Comparison of ENCODE assay signal across 21 mouse cellular contexts in genomic region chr4:81283081-81283480, GRCm38 (mm10).
A peak's percentile ranks its signal among the peaks of the same experiment; 100 is the strongest.
DNase-seq lines count a peak whose midpoint lies in the region; ATAC-seq and TF ChIP-seq lines count a peak whose summit lies in the region.
"Had no signal": no experiment of that assay in that cellular context is flagged by ENCODE, and none has a peak within 500 bp of the region (broad histone marks: within the 10 kb centered on the region; RNA-seq: fewer than 3 reads in every experiment).

No protein-coding gene starts in this region.

- no peak overlapping the region for H3K9ac ChIP-seq in midbrain, embryonic 14.5 days (replicated peaks; ENCODE audit: low read length)
- H3K9ac ChIP-seq in midbrain, embryonic 11.5 days (ENCODE audit: low read length), result no peak overlapping the region
- H3K9ac ChIP-seq: embryonic facial prominence, embryonic 13.5 days; embryonic facial prominence, embryonic 15.5 days; forebrain, embryonic 13.5 days; forebrain, embryonic 15.5 days; forebrain, postnatal 0 days had no signal

- no peak for DNase-seq in layer of hippocampus, adult 2 months (ENCODE audit: low spot score in 2 of 2)
- no peak for DNase-seq in layer of hippocampus, adult 9-11 months
- DNase-seq in midbrain, embryonic 14.5 days, result peak; percentile 14
- no peak for DNase-seq in midbrain, embryonic 11.5 days (ENCODE audit: low spot score, missing footprints)
- no peak for DNase-seq in MN1 (ENCODE audit: low spot score)
- DNase-seq: adrenal gland, postnatal 25 days; B cell, adult 2 months; cerebellum, adult 11 months; cerebellum, adult 18-20 months; cerebellum, adult 8-10 months; cerebellum, postnatal 36 days; embryo, embryonic 11 days; forebrain, postnatal 0 days had no signal

- no peaks in the 10 kb centered on the region for H3K9me3 ChIP-seq in midbrain, embryonic 14.5 days (ENCODE audit: control insufficient read depth, low read length)
- no peaks in the 10 kb centered on the region for H3K9me3 ChIP-seq in midbrain, embryonic 11.5 days (ENCODE audit: control insufficient read depth, low read length)
- H3K9me3 ChIP-seq: embryonic facial prominence, embryonic 13.5 days; embryonic facial prominence, embryonic 15.5 days; forebrain, embryonic 13.5 days; forebrain, embryonic 15.5 days had no signal

- ATAC-seq in midbrain, embryonic 14.5 days (ENCODE audit: low FRiP score, low TSS enrichment), result no peak
- no peak for ATAC-seq in midbrain, embryonic 11.5 days (ENCODE audit: low FRiP score)
- ATAC-seq: CD4-positive, CD25-positive, alpha-beta regulatory T cell, adult 4 months; forebrain, embryonic 13.5 days; forebrain, embryonic 15.5 days; forebrain, postnatal 0 days had no signal

- no peak overlapping the region for H3K4me3 ChIP-seq in layer of hippocampus, adult 2 months
- no peak overlapping the region for H3K4me3 ChIP-seq in midbrain, embryonic 14.5 days (replicated peaks; ENCODE audit: low read depth, low read length)
- H3K4me3 ChIP-seq in midbrain, embryonic 11.5 days (ENCODE audit: low read depth, low read length), result no peak overlapping the region
- H3K4me3 ChIP-seq: embryonic facial prominence, embryonic 13.5 days; embryonic facial prominence, embryonic 15.5 days; erythroblast, embryonic 14.5 days; forebrain, embryonic 13.5 days; forebrain, embryonic 15.5 days had no signal

- no peak for TF ChIP-seq CTCF in layer of hippocampus, adult 2 months (conservative IDR thresholded peaks at IDR 0.05)

- WGBS in midbrain, embryonic 14.5 days, result 83% methylated on average over 6 of the region's 6 CpGs
- WGBS in midbrain, embryonic 11.5 days, result 95% methylated on average over 6 of the region's 6 CpGs

- no peaks in the 10 kb centered on the region for H3K4me1 ChIP-seq in midbrain, embryonic 14.5 days (ENCODE audit: control insufficient read depth, insufficient read depth, low read length)
- peaks cover 5% of the 10 kb centered on the region; the same call in 1 of the 2 replicates for H3K4me1 ChIP-seq in midbrain, embryonic 11.5 days (ENCODE audit: control insufficient read depth, insufficient read depth, low read length)
- H3K4me1 ChIP-seq: embryonic facial prominence, embryonic 13.5 days; embryonic facial prominence, embryonic 15.5 days had no signal

- peak overlapping the region; percentile 40; the same call in 1 of the 2 replicates for H3K27ac ChIP-seq in layer of hippocampus, adult 2 months
- no peak overlapping the region for H3K27ac ChIP-seq in midbrain, embryonic 14.5 days (replicated peaks; ENCODE audit: low read depth, low read length)
- no peak overlapping the region for H3K27ac ChIP-seq in midbrain, embryonic 11.5 days (ENCODE audit: low read depth, low read length)
- H3K27ac ChIP-seq: embryonic facial prominence, embryonic 13.5 days; embryonic facial prominence, embryonic 15.5 days; forebrain, embryonic 13.5 days; forebrain, embryonic 15.5 days had no signal

- peaks cover 23% of the 10 kb centered on the region; the same call in 1 of the 2 replicates for H3K36me3 ChIP-seq in midbrain, embryonic 14.5 days (ENCODE audit: control insufficient read depth, insufficient read depth, low read length)
- H3K36me3 ChIP-seq in midbrain, embryonic 11.5 days (ENCODE audit: control insufficient read depth, insufficient read depth, low read length), result 0 out of 2 replicates have a peak, but pooled peaks cover 3% of the 10 kb centered on the region
- H3K36me3 ChIP-seq: G1E had no signal

- no peaks in the 10 kb centered on the region for H3K27me3 ChIP-seq in midbrain, embryonic 14.5 days (ENCODE audit: control insufficient read depth, insufficient read depth, low read length)
- no peaks in the 10 kb centered on the region for H3K27me3 ChIP-seq in midbrain, embryonic 11.5 days (ENCODE audit: control insufficient read depth, insufficient read depth, low read length)
- H3K27me3 ChIP-seq: CH12.LX; embryonic facial prominence, embryonic 13.5 days; embryonic facial prominence, embryonic 15.5 days; forebrain, embryonic 13.5 days; forebrain, embryonic 15.5 days had no signal

- H3K4me2 ChIP-seq in midbrain, embryonic 14.5 days (ENCODE audit: low read length), result no peak overlapping the region
- no peak overlapping the region for H3K4me2 ChIP-seq in midbrain, embryonic 11.5 days
- H3K4me2 ChIP-seq: embryonic facial prominence, embryonic 13.5 days; embryonic facial prominence, embryonic 15.5 days; forebrain, embryonic 13.5 days; forebrain, embryonic 15.5 days had no signal
